Mouse (Mus musculus): ENCODE data around the gene 4933402D24Rik. TPM values are rescaled to one million over a fixed set of nuclear protein-coding genes. Genes with fewer than 3 reads are reported as not detected.

Gene 4933402D24Rik
- polyA plus RNA-seq, 2 experiments: not detected

DNA sequence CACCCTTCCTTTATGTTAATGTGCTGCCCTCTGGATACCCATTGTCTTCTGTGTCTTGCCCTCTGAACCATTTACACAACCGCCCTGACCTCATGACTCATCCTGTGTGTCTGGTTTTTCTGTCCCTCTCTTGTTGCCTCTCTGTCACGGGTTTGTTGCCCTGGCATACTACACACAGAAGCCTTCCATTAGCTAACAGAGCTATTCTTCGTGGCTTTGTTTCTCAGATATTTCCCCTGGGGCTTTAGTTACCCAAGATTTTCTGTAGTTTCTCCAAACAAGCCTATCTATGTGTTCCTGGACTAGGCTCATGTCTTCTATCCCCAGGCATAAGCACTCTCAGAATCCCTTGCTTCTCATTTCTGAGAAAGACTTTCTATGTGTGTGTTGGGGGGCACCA lies 60.2 kb downstream of the 4933402D24Rik start:
- H3K9me3 ChIP-seq (ENCODE audit: control insufficient read depth, low read length): no peaks in the 10 kb centered on the region
- no peak overlapping the region for H3K4me2 ChIP-seq (ENCODE audit: low read depth)
- H3K27me3 ChIP-seq (ENCODE audit: control insufficient read depth, insufficient read depth, low read length): no peaks in the 10 kb centered on the region
- 31% methylated on average over 3 of the region's 3 CpGs for WGBS (ENCODE audit: insufficient replicate concordance)
- H3K9ac ChIP-seq (replicated peaks): no peak overlapping the region
- ATAC-seq (ENCODE audit: insufficient read depth) (no peak), DNase-seq (ENCODE audit: low read depth in 3 of 3, low spot score in 3 of 3) (no peak)
- H3K4me1 ChIP-seq (replicated peaks; ENCODE audit: control insufficient read depth in 2 of 2, insufficient read depth in 2 of 2, low read length in 1 of 2): 0 out of 4 replicates have a peak, but pooled peaks cover 0 to 2% of the 10 kb centered on the region in 2 experiments
- no peak overlapping the region for H3K4me3 ChIP-seq (ENCODE audit: insufficient read depth in 1 of 2, low read depth in 2 of 2, low read length in 2 of 2)
- no peak overlapping the region for H3K27ac ChIP-seq
- no peaks in the 10 kb centered on the region for H3K36me3 ChIP-seq (replicated peaks; ENCODE audit: control insufficient read depth, insufficient read depth, low read depth)
- TF ChIP-seq CTCF (IDR thresholded peaks at IDR 0.05; ENCODE audit: low read depth) (no peak), EP300 (IDR thresholded peaks at IDR 0.05; ENCODE audit: low read depth) (no peak)

DNA sequence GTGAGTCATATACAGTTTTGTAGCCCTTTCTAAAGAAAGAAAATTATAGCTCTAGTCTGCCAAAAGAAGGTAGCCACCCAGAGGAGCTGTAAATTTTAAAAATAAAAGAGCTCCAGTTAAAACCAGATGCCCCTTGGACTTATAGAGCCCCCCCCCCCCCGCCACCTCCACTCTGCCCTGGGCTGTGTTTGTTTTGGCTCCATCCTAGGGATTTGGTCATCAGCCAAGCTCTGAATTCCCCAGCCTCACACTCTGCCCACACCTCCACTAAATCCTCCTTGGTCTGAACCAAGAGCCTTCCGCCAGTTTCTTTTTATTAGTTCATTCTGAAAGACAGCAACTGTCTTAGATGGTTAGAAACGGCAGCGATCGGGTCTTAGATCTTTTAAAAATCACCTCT lies 63.3 kb downstream of the 4933402D24Rik start:
- no peaks in the 10 kb centered on the region for H3K9me3 ChIP-seq (ENCODE audit: control insufficient read depth, low read length)
- no peak for ATAC-seq (ENCODE audit: insufficient read depth)
- no peak for DNase-seq (ENCODE audit: low read depth in 3 of 3, low spot score in 3 of 3)

More for the DNA sequence above, 63.3 kb downstream of the 4933402D24Rik start:
- no peak overlapping the region for H3K9ac ChIP-seq (replicated peaks)
- no peak overlapping the region for H3K4me3 ChIP-seq (ENCODE audit: insufficient read depth in 1 of 2, low read depth in 2 of 2, low read length in 2 of 2)
- TF ChIP-seq CTCF (IDR thresholded peaks at IDR 0.05; ENCODE audit: low read depth): no peak
- no peak for TF ChIP-seq EP300 (IDR thresholded peaks at IDR 0.05; ENCODE audit: low read depth)
- 58% methylated on average over 5 of the region's 5 CpGs for WGBS (ENCODE audit: insufficient replicate concordance)
- no peak overlapping the region for H3K27ac ChIP-seq
- H3K27me3 ChIP-seq (ENCODE audit: control insufficient read depth, insufficient read depth, low read length): no peaks in the 10 kb centered on the region
- H3K4me2 ChIP-seq (ENCODE audit: low read depth): no peak overlapping the region
- no peaks in the 10 kb centered on the region for H3K36me3 ChIP-seq (replicated peaks; ENCODE audit: control insufficient read depth, insufficient read depth, low read depth)
- 0 out of 4 replicates have a peak, but pooled peaks cover 0 to 2% of the 10 kb centered on the region in 2 experiments for H3K4me1 ChIP-seq (replicated peaks; ENCODE audit: control insufficient read depth in 2 of 2, insufficient read depth in 2 of 2, low read length in 1 of 2)

Other genes starting within 250 kb of the 4933402D24Rik start
- not detected in 2 replicates for gene Gm39653, start 153.3 kb downstream of the 4933402D24Rik start, polyA plus RNA-seq (2012; rRNA removed)
- not detected in 2 replicates for gene Gm39653, start 153.3 kb downstream of the 4933402D24Rik start, polyA plus RNA-seq (2014; fragmentation: Nextera tagmentation; extraction: Ambion mirVana)
- gene Dytn, start 82.3 kb downstream of the 4933402D24Rik start, polyA plus RNA-seq (2012; rRNA removed): not detected in 2 replicates
- gene Dytn, start 82.3 kb downstream of the 4933402D24Rik start, polyA plus RNA-seq (2014; fragmentation: Nextera tagmentation; extraction: Ambion mirVana): not detected in 2 replicates
- gene Mdh1b, start 38.9 kb downstream of the 4933402D24Rik start, polyA plus RNA-seq (2012; rRNA removed): not detected in 2 replicates
- not detected in 2 replicates for gene Mdh1b, start 38.9 kb downstream of the 4933402D24Rik start, polyA plus RNA-seq (2014; fragmentation: Nextera tagmentation; extraction: Ambion mirVana)
- 5.1 and 8.2 TPM in 2 replicates for gene Fastkd2, start 38.7 kb downstream of the 4933402D24Rik start, polyA plus RNA-seq (2012; rRNA removed)
- gene Fastkd2, start 38.7 kb downstream of the 4933402D24Rik start, polyA plus RNA-seq (2014; fragmentation: Nextera tagmentation; extraction: Ambion mirVana): 42.7 and 49.4 TPM in 2 replicates